Mouse (Mus musculus): ENCODE results near the gene 1810062G17Rik.

- TF ChIP-seq MAFK (IDR thresholded peaks at IDR 0.05; ENCODE audit: insufficient read depth, low read depth, low read length) (no peak), ZNF384 (IDR thresholded peaks at IDR 0.05; ENCODE audit: low read depth, low read length) (no peak), CHD2 (IDR thresholded peaks at IDR 0.05; ENCODE audit: low read depth, low read length) (no peak), ZC3H11A (IDR thresholded peaks at IDR 0.05; ENCODE audit: borderline replicate concordance, low read depth, low read length) (no peak), HCFC1 (IDR thresholded peaks at IDR 0.05; ENCODE audit: borderline replicate concordance, insufficient read depth, low read length) (no peak)
Observed at GRCm38 (mm10) chr3:36499418-36499817, 23.7 kb downstream of the 1810062G17Rik start.
